Mouse (Mus musculus): Measurements from ENCODE around the gene Pdgfa. TPM values are rescaled to one million over a fixed set of nuclear protein-coding genes. Genes with fewer than 3 reads are reported as not detected.

Pdgfa gene
- polyA plus RNA-seq, 1 experiment from 2014 or later, result 8.3 TPM

GRCm38 (mm10) chr5:138931836-138932235, 65.3 kb downstream of the Pdgfa start:
- H3K27ac ChIP-seq, result no peak overlapping the region
- H3K4me2 ChIP-seq (replicated peaks), result peak overlapping the region; percentile 5; the same call in 1 of the 2 replicates
- H3K4me1 ChIP-seq (replicated peaks), result peaks cover 21% of the 10 kb centered on the region
- 3% methylated on average over 13 of the region's 13 CpGs for WGBS
- H3K36me3 ChIP-seq, result no peaks in the 10 kb centered on the region
- no peak overlapping the region for H3K4me3 ChIP-seq (replicated peaks)
- no peak for ATAC-seq
- H3K9me3 ChIP-seq, result no peaks in the 10 kb centered on the region
- peaks cover 20% of the 10 kb centered on the region for H3K27me3 ChIP-seq
- no peak overlapping the region for H3K9ac ChIP-seq (replicated peaks)

DNA sequence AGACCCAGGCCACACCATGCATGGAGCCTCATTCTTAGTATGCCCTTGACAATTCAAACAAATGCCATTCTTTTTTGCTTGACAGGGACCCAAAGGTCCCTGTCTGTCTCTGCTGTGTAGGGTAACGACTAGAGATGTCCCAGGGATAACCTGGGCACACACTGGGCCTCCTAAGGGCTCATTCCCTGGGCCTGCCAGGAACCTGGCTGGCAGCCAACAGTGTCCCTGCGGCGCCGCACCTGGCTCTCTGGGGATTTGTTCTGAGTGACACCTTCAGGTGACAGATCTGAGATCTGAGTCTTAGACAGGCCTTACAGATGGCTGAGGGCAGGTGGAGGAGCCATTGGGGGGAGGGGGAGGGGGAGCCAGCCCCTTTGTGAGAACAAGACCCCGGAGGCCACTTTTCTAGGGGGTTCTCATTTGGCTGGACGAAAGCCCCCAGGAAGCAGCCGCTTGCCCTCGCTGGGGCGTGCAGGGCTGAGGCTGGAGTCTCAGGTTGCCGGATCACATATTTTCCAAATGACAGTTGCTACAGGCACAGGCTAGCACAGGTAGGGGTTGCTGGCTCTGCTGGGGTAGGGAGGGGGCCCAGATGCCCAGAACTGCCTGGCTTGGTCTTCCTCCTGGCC, 67.2 kb downstream of the Pdgfa start:
- Histone ChIP-seq H3K36me3 (no peaks in the 10 kb centered on the region), H3K27me3 (peaks cover 20% of the 10 kb centered on the region), H3K4me3 (replicated peaks) (no peak overlapping the region), H3K4me2 (replicated peaks) (no peak overlapping the region), H3K9ac (replicated peaks) (no peak overlapping the region), H3K4me1 (replicated peaks) (peaks cover 21% of the 10 kb centered on the region), H3K27ac (no peak overlapping the region), H3K9me3 (no peaks in the 10 kb centered on the region)
- 78% methylated on average over 10 of the region's 10 CpGs for WGBS
- ATAC-seq, result no peak

Other genes starting within 250 kb of the Pdgfa start
- gene Fam20c, start 242.9 kb downstream of the Pdgfa start, polyA plus RNA-seq (2015; fragmentation: Nextera tagmentation; extraction: Ambion mirVana), result 32.9 and 38.0 TPM in 2 replicates
- not detected in 2 replicates for gene Gm5294, start 177.3 kb downstream of the Pdgfa start, polyA plus RNA-seq (2015; fragmentation: Nextera tagmentation; extraction: Ambion mirVana)
- 139 and 148 TPM in 2 replicates for gene Prkar1b, start 152.6 kb upstream of the Pdgfa start, polyA plus RNA-seq (2015; fragmentation: Nextera tagmentation; extraction: Ambion mirVana)
- gene Dnaaf5, start 152.9 kb upstream of the Pdgfa start, polyA plus RNA-seq (2015; fragmentation: Nextera tagmentation; extraction: Ambion mirVana), result 2.3 and 3.9 TPM in 2 replicates
- 45.9 and 49.1 TPM in 2 replicates for gene Sun1, start 203.3 kb upstream of the Pdgfa start, polyA plus RNA-seq (2015; fragmentation: Nextera tagmentation; extraction: Ambion mirVana)

All from midbrain, embryonic 13.5 days (tissue).